Mouse (Mus musculus) kidney, embryonic 14.5 days (tissue): ENCODE measurements at regions not wholly inside any gene's neighbourhood (a gene's known extent, or its start where the extent isn't known, plus 50 kb on each side); places are given as distances from the start of the nearest gene placed in this dataset.

Experiments used
- ATAC-seq: fragments of 200-750 bp; cut with Nextera tagmentation; 2 replicates; pipeline ENCODE4 v1.8.0; 2017; ENCODE audit warnings: moderate number of reproducible peaks, mild to moderate bottlenecking, moderate TSS enrichment, moderate library complexity; ENCODE audit not compliant: low FRiP score, low TSS enrichment
- H3K27ac ChIP-seq: fragments of 300-500 bp; sonication (generic); 2 replicates; pipeline ENCODE4 v1.5.1; 2014; ENCODE audit warnings: low read depth, mild to moderate bottlenecking, low read length, moderate library complexity, mixed read lengths
- H3K27me3 ChIP-seq: fragments of 300-500 bp; sonication (generic); 2 replicates; pipeline ENCODE4 v1.6.1; 2014; ENCODE audit warnings: mild to moderate bottlenecking, low read length; ENCODE audit not compliant: control insufficient read depth, insufficient read depth
- H3K36me3 ChIP-seq: fragments of 300-500 bp; sonication (generic); 2 replicates; pipeline ENCODE4 v1.6.1; 2014; ENCODE audit warnings: low read length, mixed read lengths; ENCODE audit not compliant: control insufficient read depth, insufficient read depth
- H3K4me1 ChIP-seq: fragments of 300-500 bp; sonication (generic); 2 replicates; pipeline ENCODE4 v1.6.1; 2014; ENCODE audit warnings: low read length, mixed read lengths; ENCODE audit not compliant: control insufficient read depth, insufficient read depth
- H3K4me2 ChIP-seq: fragments of 300-500 bp; sonication (generic); replicated peaks from 2 replicates; pipeline ENCODE4 v1.6.1; 2014; ENCODE audit warnings: low read depth, mild to moderate bottlenecking, low read length
- H3K4me3 ChIP-seq: fragments of 300-500 bp; sonication (generic); 2 replicates; pipeline ENCODE4 v1.5.1; 2014; ENCODE audit warnings: mild to moderate bottlenecking, low read length
- H3K9ac ChIP-seq: fragments of 300-500 bp; sonication (generic); 2 replicates; pipeline ENCODE4 v1.6.1; 2014; ENCODE audit warnings: low read depth, mild to moderate bottlenecking, low read length, moderate library complexity
- H3K9me3 ChIP-seq: fragments of 300-500 bp; sonication (generic); 2 replicates; pipeline ENCODE4 v1.6.1; 2016; ENCODE audit warnings: low read length; ENCODE audit not compliant: control insufficient read depth
- WGBS: fragments of 180-500 bp; shearing (Covaris S2); extraction: QIAGEN DNeasy Blood & Tissue Kit; methylation state at CpG from one replicate; pipeline ENCODE4 v1.1.7; 2014; 5-methylcytosine and 5-hydroxymethylcytosine counted together

GRCm38 (mm10) chr4:105531651-105532425 lies 257.8 kb upstream of the Gm12728 start:
- WGBS, result 42% methylated on average over 16 of the region's 16 CpGs
- ATAC-seq, result no peak
- Histone ChIP-seq H3K9ac (no peak overlapping the region), H3K36me3 (no peaks in the 10 kb centered on the region), H3K4me1 (0 out of 2 replicates have a peak, but pooled peaks cover 8% of the 10 kb centered on the region), H3K27ac (no peak overlapping the region), H3K4me2 (no peak overlapping the region), H3K9me3 (no peaks in the 10 kb centered on the region), H3K4me3 (no peak overlapping the region), H3K27me3 (no peaks in the 10 kb centered on the region)

GRCm38 (mm10) chr4:105535451-105535850 lies 254.2 kb upstream of the Gm12728 start:
- H3K4me2 ChIP-seq, result no peak overlapping the region
- H3K27ac ChIP-seq, result no peak overlapping the region
- no peak overlapping the region for H3K9ac ChIP-seq
- H3K27me3 ChIP-seq, result no peaks in the 10 kb centered on the region
- peaks cover 12% of the 10 kb centered on the region; the same call in 1 of the 2 replicates for H3K4me1 ChIP-seq
- WGBS, result 51% methylated on average over 6 of the region's 6 CpGs
- no peak overlapping the region for H3K4me3 ChIP-seq
- no peak for ATAC-seq
- no peaks in the 10 kb centered on the region for H3K9me3 ChIP-seq
- H3K36me3 ChIP-seq, result no peaks in the 10 kb centered on the region

GRCm38 (mm10) chr4:105545486-105545885 lies 244.2 kb upstream of the Gm12728 start:
- Histone ChIP-seq H3K4me2 (no peak overlapping the region), H3K9me3 (peaks cover 6% of the 10 kb centered on the region; the same call in 1 of the 2 replicates), H3K27me3 (no peaks in the 10 kb centered on the region), H3K27ac (no peak overlapping the region), H3K4me3 (no peak overlapping the region), H3K9ac (no peak overlapping the region), H3K36me3 (no peaks in the 10 kb centered on the region), H3K4me1 (no peaks in the 10 kb centered on the region)
- WGBS, result 31% methylated on average over 2 of the region's 2 CpGs
- no peak for ATAC-seq

DNA sequence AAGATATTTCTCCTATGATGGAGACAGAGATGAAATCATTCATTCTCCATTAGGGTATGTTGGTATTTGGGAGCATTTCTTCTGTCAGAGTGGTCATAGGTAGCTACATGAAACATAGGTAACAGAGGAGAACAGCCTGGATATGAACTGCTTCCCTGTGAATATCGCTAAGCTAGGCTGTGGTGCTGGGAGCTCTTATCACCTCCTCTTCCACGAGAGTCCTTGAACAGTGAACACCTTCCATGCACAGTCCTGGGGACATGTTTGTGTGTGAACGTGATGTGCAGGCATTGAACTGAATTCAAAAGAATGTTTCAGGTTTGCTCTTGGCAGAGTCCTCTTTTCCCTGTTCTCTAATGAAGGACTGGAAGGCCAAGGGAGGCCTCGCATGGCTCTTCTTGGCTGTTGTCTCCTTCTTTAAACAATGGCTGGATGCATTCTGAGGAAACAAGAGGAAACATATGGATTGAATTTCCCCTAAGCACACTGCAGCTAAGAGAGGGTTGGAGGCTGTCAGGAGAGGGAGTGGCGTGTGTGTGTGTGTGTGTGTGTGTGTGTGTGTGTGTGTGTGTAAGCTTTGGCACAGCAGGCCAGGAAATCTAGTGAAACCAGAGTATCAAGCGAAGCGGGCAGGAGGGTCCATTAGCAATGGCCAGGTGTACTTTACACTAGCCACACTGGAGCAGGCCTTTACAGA lies 239.8 kb upstream of the Gm12728 start:
- H3K27me3 ChIP-seq, result no peaks in the 10 kb centered on the region
- WGBS, result 80% methylated on average over 7 of the region's 7 CpGs
- no peak overlapping the region for H3K4me3 ChIP-seq
- no peak for ATAC-seq
- H3K9me3 ChIP-seq, result peaks cover 5% of the 10 kb centered on the region; the same call in 1 of the 2 replicates
- H3K36me3 ChIP-seq, result no peaks in the 10 kb centered on the region
- H3K4me2 ChIP-seq, result no peak overlapping the region
- H3K9ac ChIP-seq, result no peak overlapping the region
- no peaks in the 10 kb centered on the region for H3K4me1 ChIP-seq
- 0 out of 2 replicates have a peak overlapping the region, but pooled peaks have one; percentile 37 for H3K27ac ChIP-seq

DNA sequence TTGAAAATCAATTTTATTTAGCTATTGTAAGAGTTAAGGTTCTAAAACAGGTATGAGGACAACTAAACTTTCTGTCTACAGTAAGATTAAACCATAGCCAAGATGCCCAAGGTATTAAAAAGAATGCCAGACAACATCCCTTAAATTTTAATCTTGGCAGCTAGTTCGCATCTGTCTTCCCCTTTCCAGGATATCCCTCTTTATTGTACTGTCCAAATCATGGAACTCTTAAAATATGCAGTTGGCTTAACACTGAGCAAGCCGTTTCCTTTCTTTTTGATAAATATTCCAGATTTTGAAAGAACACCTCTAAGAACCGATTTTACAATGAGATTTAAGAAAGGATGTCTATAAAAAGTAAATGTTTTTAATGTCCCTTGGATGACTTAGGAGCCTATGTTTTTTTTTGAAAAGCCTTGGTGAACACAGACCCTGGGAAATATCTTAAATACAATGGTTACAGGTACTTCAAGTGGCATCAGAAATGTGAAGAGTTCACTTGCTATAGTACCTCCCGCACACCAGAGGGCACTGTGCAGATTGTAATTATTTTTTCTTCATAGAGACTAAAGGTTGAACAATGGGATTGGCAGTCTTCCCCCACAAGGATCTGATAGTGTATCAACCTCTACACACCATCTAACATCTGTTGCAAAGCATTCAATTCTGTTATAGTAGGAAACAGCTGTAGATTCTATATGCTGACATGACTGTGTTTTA lies 237.5 kb upstream of the Gm12728 start:
- H3K27ac ChIP-seq, result no peak overlapping the region
- no peaks in the 10 kb centered on the region for H3K27me3 ChIP-seq
- no peaks in the 10 kb centered on the region for H3K9me3 ChIP-seq
- no peak overlapping the region for H3K9ac ChIP-seq
- no peaks in the 10 kb centered on the region for H3K36me3 ChIP-seq
- H3K4me2 ChIP-seq, result no peak overlapping the region
- WGBS, result 92% methylated on average over 4 of the region's 4 CpGs
- no peaks in the 10 kb centered on the region for H3K4me1 ChIP-seq
- ATAC-seq, result no peak
- no peak overlapping the region for H3K4me3 ChIP-seq

DNA sequence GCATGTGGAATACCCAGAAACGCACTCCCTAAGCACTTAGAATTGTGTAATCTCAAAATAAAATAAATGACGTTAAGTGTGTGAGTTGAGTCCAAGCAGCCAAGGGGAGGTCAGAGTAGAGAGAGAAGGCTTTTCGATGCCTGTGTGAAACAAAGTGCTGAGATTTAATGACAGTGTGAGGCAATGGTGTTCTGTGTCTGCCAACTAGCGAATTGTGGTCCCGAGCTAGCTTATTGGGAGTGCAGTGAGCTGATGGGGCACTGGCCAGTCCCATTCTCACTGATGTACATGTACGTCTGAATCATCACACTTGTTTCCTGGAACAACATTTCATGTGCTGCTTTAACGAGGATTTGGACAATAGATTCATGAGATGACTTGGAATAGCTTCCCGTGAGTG lies 234.7 kb upstream of the Gm12728 start:
- 83% methylated on average over 8 of the region's 8 CpGs for WGBS
- no peak for ATAC-seq
- no peak overlapping the region for H3K9ac ChIP-seq
- H3K9me3 ChIP-seq, result no peaks in the 10 kb centered on the region
- H3K36me3 ChIP-seq, result no peaks in the 10 kb centered on the region
- H3K27me3 ChIP-seq, result no peaks in the 10 kb centered on the region
- H3K4me2 ChIP-seq, result no peak overlapping the region
- no peak overlapping the region for H3K27ac ChIP-seq
- no peak overlapping the region for H3K4me3 ChIP-seq
- H3K4me1 ChIP-seq, result no peaks in the 10 kb centered on the region

DNA sequence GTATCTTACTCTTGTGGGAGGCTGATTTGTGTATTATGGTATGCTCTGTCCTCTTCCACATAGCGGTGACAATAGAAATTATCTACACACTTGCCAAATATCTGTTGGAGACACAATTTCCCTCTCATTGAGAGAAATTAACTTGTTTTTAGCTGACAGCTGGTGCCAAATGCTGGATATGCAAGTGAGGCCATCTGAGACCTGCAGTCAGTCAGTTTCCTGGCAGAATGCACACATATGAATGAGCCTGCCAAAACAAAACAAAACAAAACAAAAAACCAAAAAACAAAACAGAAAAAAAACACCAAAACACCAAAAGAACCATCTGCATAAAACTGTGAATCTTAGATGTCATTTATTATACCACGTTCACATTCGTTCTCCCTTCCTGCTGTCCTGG lies 233.7 kb upstream of the Gm12728 start:
- Histone ChIP-seq H3K4me3 (no peak overlapping the region), H3K36me3 (no peaks in the 10 kb centered on the region), H3K27ac (no peak overlapping the region), H3K4me2 (no peak overlapping the region), H3K9ac (no peak overlapping the region), H3K4me1 (no peaks in the 10 kb centered on the region), H3K27me3 (no peaks in the 10 kb centered on the region), H3K9me3 (no peaks in the 10 kb centered on the region)
- 98% methylated on average over 3 of the region's 3 CpGs for whole genome bisulfite sequencing
- ATAC-seq, result no peak

- WGBS, result 82% methylated on average over 2 of the region's 2 CpGs
- Histone ChIP-seq H3K9ac (no peak overlapping the region), H3K9me3 (no peaks in the 10 kb centered on the region), H3K4me1 (no peaks in the 10 kb centered on the region), H3K27ac (no peak overlapping the region), H3K27me3 (no peaks in the 10 kb centered on the region), H3K4me3 (no peak overlapping the region), H3K36me3 (no peaks in the 10 kb centered on the region), H3K4me2 (no peak overlapping the region)
- ATAC-seq, result no peak
Measured at GRCm38 (mm10) chr4:105557396-105557795, 232.3 kb upstream of the Gm12728 start.

DNA sequence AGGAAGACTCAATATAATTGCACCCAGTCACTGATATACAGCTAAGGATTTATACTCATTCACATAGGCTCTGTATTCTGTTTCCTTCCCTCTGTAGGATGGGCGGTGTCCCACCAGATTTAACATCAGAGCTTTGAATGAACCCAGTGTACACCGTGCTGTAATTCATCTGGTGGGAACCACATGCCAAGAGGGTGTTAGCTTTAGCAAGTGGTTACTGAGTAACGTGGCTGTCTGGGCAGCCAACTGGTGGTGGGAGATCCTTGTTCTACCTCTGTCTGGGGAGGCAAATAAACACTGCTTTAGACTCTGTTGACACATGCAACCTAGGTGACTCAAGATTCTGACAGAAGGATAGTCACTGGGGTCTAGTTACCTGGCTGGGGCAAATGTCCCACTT lies 229.6 kb upstream of the Gm12728 start:
- Histone ChIP-seq H3K4me3 (no peak overlapping the region), H3K4me1 (no peaks in the 10 kb centered on the region), H3K9me3 (no peaks in the 10 kb centered on the region), H3K27me3 (no peaks in the 10 kb centered on the region), H3K9ac (no peak overlapping the region), H3K27ac (no peak overlapping the region), H3K36me3 (no peaks in the 10 kb centered on the region), H3K4me2 (no peak overlapping the region)
- 25% methylated on average over 3 of the region's 3 CpGs for WGBS
- no peak; the same call in 1 of the 2 replicates for ATAC-seq
